Mouse (Mus musculus) left cerebral cortex, adult 8-10 months (tissue): Measurements from ENCODE around the gene Pofut2. TPM values are rescaled to one million over a fixed set of nuclear protein-coding genes. Genes with fewer than 3 reads are reported as not detected.

Source experiments
- DNase-seq, 2 experiments: peaks; one replicate each; pipeline ENCODE4 v3.0.0; 2022; ENCODE audit warnings: low spot score in 2 of 2
- total RNA-seq, 4 experiments: library from RNA; stranded (reverse); gene quantifications; 2 replicates each; pipeline ENCODE4 v1.2.4; 2022

Gene Pofut2
- total RNA-seq, 4 experiments from 2014 or later: 27.8 to 34.4 (median 30.4) TPM

GRCm38 (mm10) chr10:77229609-77230595 lies 29.1 kb upstream of the Pofut2 start:
- no peak for DNase-seq

- no peak for DNase-seq
Measured at GRCm38 (mm10) chr10:77231861-77232755, 26.9 kb upstream of the Pofut2 start.

- DNase-seq: no peak
Measured at GRCm38 (mm10) chr10:77233230-77233629, 25.8 kb upstream of the Pofut2 start.

GRCm38 (mm10) chr10:77234991-77235616 lies 23.9 kb upstream of the Pofut2 start:
- DNase-seq: no peak

- DNase-seq: peak in 1 of 2 experiments; percentile 43
Measured at GRCm38 (mm10) chr10:77237795-77238580, 21.0 kb upstream of the Pofut2 start.

- no peak for DNase-seq
Measured at GRCm38 (mm10) chr10:77240764-77241163, 18.3 kb upstream of the Pofut2 start.

GRCm38 (mm10) chr10:77242396-77242795 lies 16.6 kb upstream of the Pofut2 start:
- DNase-seq: no peak

GRCm38 (mm10) chr10:77242871-77243270 lies 16.1 kb upstream of the Pofut2 start:
- DNase-seq: no peak

- no peak for DNase-seq
Measured at GRCm38 (mm10) chr10:77243572-77244161, 15.4 kb upstream of the Pofut2 start.

GRCm38 (mm10) chr10:77244777-77245176 lies 14.2 kb upstream of the Pofut2 start:
- DNase-seq: no peak

GRCm38 (mm10) chr10:77247048-77247447 lies 12.0 kb upstream of the Pofut2 start:
- no peak for DNase-seq

- DNase-seq: no peak
Measured at GRCm38 (mm10) chr10:77247707-77248106, 11.3 kb upstream of the Pofut2 start.

GRCm38 (mm10) chr10:77251223-77251783 lies 7.7 kb upstream of the Pofut2 start:
- DNase-seq: no peak

GRCm38 (mm10) chr10:77251784-77252539 lies 7.1 kb upstream of the Pofut2 start:
- DNase-seq: no peak

- DNase-seq: peak in 1 of 2 experiments; percentile 56
Measured at GRCm38 (mm10) chr10:77252790-77253189, 6.2 kb upstream of the Pofut2 start.

- DNase-seq: no peak
Measured at GRCm38 (mm10) chr10:77255231-77255630, 3.8 kb upstream of the Pofut2 start.

- DNase-seq: no peak
Measured at GRCm38 (mm10) chr10:77255676-77256075, 3.3 kb upstream of the Pofut2 start.

- no peak for DNase-seq
Measured at GRCm38 (mm10) chr10:77258041-77258590, 902 bp upstream of the Pofut2 start.
